Mouse (Mus musculus): ENCODE measurements around the gene F11r. TPM values are rescaled to one million over a fixed set of nuclear protein-coding genes. Genes with fewer than 3 reads are reported as not detected.

F11r gene
- total and polyA plus RNA-seq, 3 experiments: 0.31 to 1.8 TPM; not detected in 1

DNA sequence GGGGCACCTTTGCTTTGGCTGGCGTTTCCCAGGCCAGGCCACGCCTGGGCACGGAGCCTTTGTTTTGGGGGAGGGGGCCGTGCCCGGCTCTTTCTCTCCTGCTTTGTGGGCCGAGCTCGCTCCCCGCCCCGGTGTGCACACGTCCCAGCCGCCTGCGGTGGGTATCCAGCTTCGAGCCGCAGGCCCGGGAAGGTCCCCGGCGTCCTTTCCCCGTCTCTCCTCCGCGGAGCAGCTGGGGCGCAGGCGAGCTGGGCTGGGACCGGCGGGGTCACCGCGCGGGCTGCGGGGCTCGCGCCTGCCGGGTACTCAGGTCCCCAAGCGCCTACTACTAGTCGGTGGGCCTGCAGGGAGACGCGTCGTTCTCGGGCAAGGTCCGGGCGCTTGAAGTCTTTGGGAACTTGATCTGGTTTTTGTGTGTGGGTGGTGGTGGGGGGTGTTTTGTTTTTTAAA is 25.8 kb upstream of the F11r start:
- Histone ChIP-seq H3K27me3 (ENCODE audit: control insufficient read depth in 1 of 2, insufficient read depth in 2 of 2, low read length in 2 of 2) (no peaks in the 10 kb centered on the region), H3K4me3 (ENCODE audit: control insufficient read depth in 1 of 2, insufficient read depth in 1 of 2, low read depth in 2 of 2, low read length in 2 of 2) (peak overlapping the region; percentile 66 to 95), H3K79me2 (ENCODE audit: control insufficient read depth, insufficient read depth, low read length, poor library complexity) (peaks cover 30% of the 10 kb centered on the region), H3K9me3 (replicated peaks; ENCODE audit: insufficient read depth, low read length) (no peaks in the 10 kb centered on the region), H3K9ac (ENCODE audit: control insufficient read depth, low read depth, low read length, poor library complexity, severe bottlenecking) (peak overlapping the region; percentile 90), H3K36me3 (ENCODE audit: control insufficient read depth in 1 of 2, insufficient read depth in 2 of 2, low read length in 2 of 2) (peaks cover 0 to 12% of the 10 kb centered on the region in 2 experiments; a peak in 3 of 4 replicates), H3K4me1 (ENCODE audit: control insufficient read depth in 1 of 2, insufficient read depth in 2 of 2, low read length in 2 of 2) (0 out of 4 replicates have a peak, but pooled peaks cover 0 to 6% of the 10 kb centered on the region in 2 experiments), H3K27ac (ENCODE audit: control insufficient read depth, low read depth, low read length) (peak overlapping the region; percentile 72)
- no peak for TF ChIP-seq ELF1 (IDR thresholded peaks at IDR 0.05; ENCODE audit: low read depth, low read length)
- peak; percentile 70; the same call in 1 of the 2 replicates for TF ChIP-seq CHD1 (IDR thresholded peaks at IDR 0.05; ENCODE audit: low read depth, low read length)
- 0 out of 2 replicates have a peak, but pooled peaks have one; percentile 10 for TF ChIP-seq MAZ (IDR thresholded peaks at IDR 0.05; ENCODE audit: low read depth, low read length)
- peak; percentile 41; the same call in 1 of the 2 replicates for TF ChIP-seq MXI1 (IDR thresholded peaks at IDR 0.05; ENCODE audit: low read depth, low read length)
- 0 out of 2 replicates have a peak, but pooled peaks have one; percentile 1 for TF ChIP-seq SIN3A (IDR thresholded peaks at IDR 0.05; ENCODE audit: low read length)
- TF ChIP-seq CHD2 (IDR thresholded peaks at IDR 0.05; ENCODE audit: low read length): no peak
- DNase-seq (ENCODE audit: low read depth, low spot score): no peak

DNA sequence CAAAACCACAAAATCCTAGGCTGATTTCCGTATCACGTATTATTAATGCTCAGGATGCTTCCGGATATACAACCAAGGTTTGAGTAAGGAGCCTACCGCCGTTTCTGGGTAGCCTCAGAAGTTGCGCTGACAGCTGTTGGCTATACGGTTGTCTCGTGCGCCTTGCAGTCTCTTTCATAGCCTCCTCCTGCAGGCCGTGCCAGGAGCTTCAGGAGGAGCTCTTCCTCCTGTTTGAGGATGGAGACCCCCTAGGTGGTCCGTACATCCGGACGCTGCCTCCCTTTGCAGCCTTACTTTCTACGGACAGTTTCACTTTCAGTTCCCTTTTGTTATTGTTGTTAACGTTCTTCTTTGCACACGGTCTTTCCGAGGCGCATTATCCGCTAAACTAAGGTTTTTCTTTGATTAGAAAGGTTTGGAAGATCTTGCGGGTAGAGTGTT is 25.3 kb upstream of the F11r start:
- Histone ChIP-seq H3K4me3 (ENCODE audit: control insufficient read depth in 1 of 2, insufficient read depth in 1 of 2, low read depth in 2 of 2, low read length in 2 of 2) (peak overlapping the region; percentile 66 to 95), H3K27me3 (ENCODE audit: control insufficient read depth in 1 of 2, insufficient read depth in 2 of 2, low read length in 2 of 2) (no peaks in the 10 kb centered on the region), H3K4me1 (ENCODE audit: control insufficient read depth in 1 of 2, insufficient read depth in 2 of 2, low read length in 2 of 2) (0 out of 4 replicates have a peak, but pooled peaks cover 0 to 6% of the 10 kb centered on the region in 2 experiments), H3K9ac (ENCODE audit: control insufficient read depth, low read depth, low read length, poor library complexity, severe bottlenecking) (peak overlapping the region; percentile 90), H3K36me3 (ENCODE audit: control insufficient read depth in 1 of 2, insufficient read depth in 2 of 2, low read length in 2 of 2) (peaks cover 0 to 12% of the 10 kb centered on the region in 2 experiments; a peak in 3 of 4 replicates), H3K9me3 (replicated peaks; ENCODE audit: insufficient read depth, low read length) (no peaks in the 10 kb centered on the region), H3K27ac (ENCODE audit: control insufficient read depth, low read depth, low read length) (peak overlapping the region; percentile 72), H3K79me2 (ENCODE audit: control insufficient read depth, insufficient read depth, low read length, poor library complexity) (peaks cover 30% of the 10 kb centered on the region)
- TF ChIP-seq MXI1 (IDR thresholded peaks at IDR 0.05; ENCODE audit: low read depth, low read length) (peak; percentile 73), BHLHE40 (IDR thresholded peaks at IDR 0.05; ENCODE audit: borderline replicate concordance, low read depth, low read length) (peak; percentile 17; the same call in 1 of the 2 replicates), MAX (IDR thresholded peaks at IDR 0.05; ENCODE audit: low read length) (peak; percentile 52; the same call in 1 of the 2 replicates), ZMIZ1 (IDR thresholded peaks at IDR 0.05; ENCODE audit: low read depth, low read length) (no peak), SIN3A (IDR thresholded peaks at IDR 0.05; ENCODE audit: low read length) (peak; percentile 24; the same call in 1 of the 2 replicates), ELF1 (IDR thresholded peaks at IDR 0.05; ENCODE audit: low read depth, low read length) (0 out of 2 replicates have a peak, but pooled peaks have one; percentile 21), HCFC1 (IDR thresholded peaks at IDR 0.05; ENCODE audit: low read depth, low read length) (peak; percentile 34; the same call in 1 of the 2 replicates), ETS1 (IDR thresholded peaks at IDR 0.05; ENCODE audit: low read depth, low read length) (peak; percentile 8; the same call in 1 of the 2 replicates), USF1 (IDR thresholded peaks at IDR 0.05; ENCODE audit: low read depth, low read length) (no peak)
- peak; percentile 75 for DNase-seq (ENCODE audit: low read depth, low spot score)

DNA sequence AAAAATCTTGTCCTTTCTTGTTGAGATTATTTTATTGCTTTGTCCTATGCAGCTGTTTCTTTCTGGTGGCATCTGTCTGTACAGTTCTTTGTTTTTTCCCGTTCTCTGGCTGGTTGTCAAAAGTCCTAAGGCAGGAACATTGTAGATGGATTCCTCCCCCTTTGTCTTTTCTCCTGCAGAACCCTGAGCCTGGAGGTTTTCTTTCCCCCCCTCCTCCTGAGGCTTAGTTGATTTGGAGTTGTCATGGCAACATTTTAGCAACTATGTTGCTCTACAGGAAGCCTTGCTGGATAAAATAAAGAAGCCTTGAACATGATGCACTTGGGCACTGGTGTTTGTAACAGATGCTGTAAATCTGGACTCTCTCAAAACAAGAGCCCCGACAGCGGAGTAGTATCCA is 24.9 kb upstream of the F11r start:
- Histone ChIP-seq H3K27me3 (ENCODE audit: control insufficient read depth in 1 of 2, insufficient read depth in 2 of 2, low read length in 2 of 2) (no peaks in the 10 kb centered on the region), H3K27ac (ENCODE audit: control insufficient read depth, low read depth, low read length) (no peak overlapping the region), H3K9ac (ENCODE audit: control insufficient read depth, low read depth, low read length, poor library complexity, severe bottlenecking) (peak overlapping the region; percentile 90), H3K4me1 (ENCODE audit: control insufficient read depth in 1 of 2, insufficient read depth in 2 of 2, low read length in 2 of 2) (0 out of 4 replicates have a peak, but pooled peaks cover 0 to 6% of the 10 kb centered on the region in 2 experiments), H3K9me3 (replicated peaks; ENCODE audit: insufficient read depth, low read length) (no peaks in the 10 kb centered on the region), H3K4me3 (ENCODE audit: control insufficient read depth in 1 of 2, insufficient read depth in 1 of 2, low read depth in 2 of 2, low read length in 2 of 2) (peak overlapping the region; percentile 66 to 95), H3K36me3 (ENCODE audit: control insufficient read depth in 1 of 2, insufficient read depth in 2 of 2, low read length in 2 of 2) (peaks cover 0 to 12% of the 10 kb centered on the region in 2 experiments; a peak in 3 of 4 replicates), H3K79me2 (ENCODE audit: control insufficient read depth, insufficient read depth, low read length, poor library complexity) (peaks cover 30% of the 10 kb centered on the region)
- no peak for TF ChIP-seq ETS1 (IDR thresholded peaks at IDR 0.05; ENCODE audit: low read depth, low read length)
- TF ChIP-seq ELF1 (IDR thresholded peaks at IDR 0.05; ENCODE audit: low read depth, low read length): 0 out of 2 replicates have a peak, but pooled peaks have one; percentile 20
- TF ChIP-seq USF2 (IDR thresholded peaks at IDR 0.05; ENCODE audit: borderline replicate concordance in 1 of 2, insufficient read depth in 1 of 2, low read depth in 1 of 2, low read length in 2 of 2): no peak
- peak; percentile 45 for DNase-seq (ENCODE audit: low read depth, low spot score)

Measured in MEL (cell line).